Mouse (Mus musculus) liver, embryonic 12.5 days (tissue): Measurements from ENCODE around the gene Gcnt2. TPM values are rescaled to one million over a fixed set of nuclear protein-coding genes. Genes with fewer than 3 reads are reported as not detected.

Experiments
- ATAC-seq: fragments of 200-750 bp; cut with Nextera tagmentation; 2 replicates; pipeline ENCODE4 v1.8.0; 2017; ENCODE audit warnings: moderate number of reproducible peaks, mild to moderate bottlenecking, moderate library complexity
- H3K27ac ChIP-seq: fragments of 300-500 bp; sonication (generic); 2 replicates; pipeline ENCODE4 v1.5.1; 2016; ENCODE audit warnings: mild to moderate bottlenecking
- H3K27me3 ChIP-seq: fragments of 300-500 bp; sonication (generic); replicated peaks from 2 replicates; pipeline ENCODE4 v1.6.1; 2016; ENCODE audit warnings: mild to moderate bottlenecking, moderate library complexity
- H3K36me3 ChIP-seq: fragments of 300-500 bp; sonication (generic); 2 replicates; pipeline ENCODE4 v1.6.1; 2016; ENCODE audit warnings: mild to moderate bottlenecking, moderate library complexity
- H3K4me1 ChIP-seq: fragments of 300-500 bp; sonication (generic); 2 replicates; pipeline ENCODE4 v1.6.1; 2016
- H3K4me2 ChIP-seq: fragments of 300-500 bp; sonication (generic); 2 replicates; pipeline ENCODE4 v1.6.1; 2016; ENCODE audit warnings: mild to moderate bottlenecking, moderate library complexity
- H3K4me3 ChIP-seq: fragments of 300-500 bp; sonication (generic); 2 replicates; pipeline ENCODE4 v1.5.1; 2016; ENCODE audit warnings: mild to moderate bottlenecking, moderate library complexity
- H3K9ac ChIP-seq: fragments of 300-500 bp; sonication (generic); 2 replicates; pipeline ENCODE4 v1.6.1; 2016; ENCODE audit warnings: mild to moderate bottlenecking, moderate library complexity
- H3K9me3 ChIP-seq: fragments of 300-500 bp; sonication (generic); replicated peaks from 2 replicates; pipeline ENCODE4 v1.6.1; 2016; ENCODE audit warnings: mild to moderate bottlenecking, moderate library complexity
- WGBS: fragments of 180-500 bp; shearing (Covaris S2); methylation state at CpG from one replicate; pipeline ENCODE4 v1.1.7; 2016; ENCODE audit not compliant: insufficient replicate concordance; 5-methylcytosine and 5-hydroxymethylcytosine counted together
- polyA plus RNA-seq: library from polyadenylated mRNA; unstranded; fragments of >200 nt; fragmentation: Nextera tagmentation; extraction: Ambion mirVana; gene quantifications from 2 replicates; pipeline ENCODE4 v1.2.1, GENCODE M21; 2016

The Gcnt2 gene
- polyA plus RNA-seq, 1 experiment from 2014 or later: 1.5 TPM

DNA sequence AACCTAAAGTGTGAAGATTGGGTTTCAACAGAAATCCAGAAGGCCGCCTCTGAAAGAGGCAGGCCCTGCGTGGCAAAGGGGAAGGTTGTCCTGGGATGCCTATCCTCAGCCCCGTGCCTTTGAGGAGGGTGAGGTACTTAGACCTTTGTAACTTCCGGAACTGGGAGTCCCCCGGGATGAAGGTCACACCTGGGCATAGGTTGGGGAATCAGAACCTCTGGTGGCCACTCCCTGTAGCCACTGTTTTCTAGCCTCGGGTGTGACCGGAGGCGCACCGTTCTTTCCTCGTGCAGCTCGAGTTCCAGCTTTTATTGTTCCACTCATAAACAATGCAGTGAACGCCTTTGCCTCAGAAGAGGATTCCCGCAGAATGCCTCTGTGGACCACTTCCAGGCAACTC, 7.6 kb upstream of the Gcnt2 start:
- Histone ChIP-seq H3K9me3 (no peaks in the 10 kb centered on the region), H3K36me3 (no peaks in the 10 kb centered on the region), H3K4me1 (0 out of 2 replicates have a peak, but pooled peaks cover 11% of the 10 kb centered on the region), H3K27ac (no peak overlapping the region), H3K9ac (no peak overlapping the region), H3K27me3 (no peaks in the 10 kb centered on the region), H3K4me3 (no peak overlapping the region), H3K4me2 (no peak overlapping the region)
- WGBS: 77% methylated on average over 13 of the region's 13 CpGs
- no peak for ATAC-seq

DNA sequence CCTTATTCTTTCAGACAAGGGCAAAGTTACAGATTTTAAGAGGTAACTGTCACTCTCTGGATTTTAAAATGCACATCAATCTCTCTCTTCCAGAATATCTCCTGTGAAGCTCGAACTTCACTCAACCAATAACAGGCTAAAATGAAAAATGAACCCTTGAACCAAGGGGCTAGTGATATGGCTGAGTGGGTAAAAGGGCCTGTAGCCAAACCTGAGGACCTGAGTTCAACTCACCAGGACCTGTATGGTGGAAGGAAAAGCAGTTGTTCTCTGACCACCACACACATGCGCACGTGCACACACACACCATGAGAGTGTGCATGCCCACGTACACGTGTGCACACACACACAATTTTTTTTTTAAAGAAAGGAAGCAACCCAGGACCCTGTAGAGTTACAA, 6.8 kb upstream of the Gcnt2 start:
- 77% methylated on average over 5 of the region's 5 CpGs for WGBS
- Histone ChIP-seq H3K27me3 (no peaks in the 10 kb centered on the region), H3K4me2 (no peak overlapping the region), H3K9ac (no peak overlapping the region), H3K4me1 (0 out of 2 replicates have a peak, but pooled peaks cover 11% of the 10 kb centered on the region), H3K9me3 (no peaks in the 10 kb centered on the region), H3K36me3 (no peaks in the 10 kb centered on the region), H3K4me3 (no peak overlapping the region), H3K27ac (no peak overlapping the region)
- ATAC-seq: no peak

DNA sequence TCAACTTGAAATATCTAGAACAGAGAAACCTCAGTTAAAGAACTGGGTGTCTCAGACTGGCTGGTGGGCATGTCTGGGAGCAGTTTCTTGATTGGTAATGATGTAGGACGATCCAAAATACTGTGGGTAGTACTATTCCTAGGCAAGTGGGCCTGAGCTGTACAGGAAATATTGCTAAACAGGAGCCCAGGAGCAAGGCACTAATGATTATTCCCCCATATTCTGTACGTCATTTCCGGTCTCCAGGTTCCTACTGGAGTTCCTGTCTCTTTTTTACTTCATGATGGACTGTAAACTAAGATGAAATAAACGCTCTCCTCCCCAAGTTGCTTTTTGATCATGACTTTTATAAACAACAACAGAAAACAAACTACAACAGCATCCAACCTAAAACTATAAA, 5.7 kb upstream of the Gcnt2 start:
- 63% methylated on average over 4 of the region's 4 CpGs for WGBS
- H3K27ac ChIP-seq: no peak overlapping the region
- H3K9ac ChIP-seq: peak overlapping the region; percentile 51; the same call in 1 of the 2 replicates

DNA sequence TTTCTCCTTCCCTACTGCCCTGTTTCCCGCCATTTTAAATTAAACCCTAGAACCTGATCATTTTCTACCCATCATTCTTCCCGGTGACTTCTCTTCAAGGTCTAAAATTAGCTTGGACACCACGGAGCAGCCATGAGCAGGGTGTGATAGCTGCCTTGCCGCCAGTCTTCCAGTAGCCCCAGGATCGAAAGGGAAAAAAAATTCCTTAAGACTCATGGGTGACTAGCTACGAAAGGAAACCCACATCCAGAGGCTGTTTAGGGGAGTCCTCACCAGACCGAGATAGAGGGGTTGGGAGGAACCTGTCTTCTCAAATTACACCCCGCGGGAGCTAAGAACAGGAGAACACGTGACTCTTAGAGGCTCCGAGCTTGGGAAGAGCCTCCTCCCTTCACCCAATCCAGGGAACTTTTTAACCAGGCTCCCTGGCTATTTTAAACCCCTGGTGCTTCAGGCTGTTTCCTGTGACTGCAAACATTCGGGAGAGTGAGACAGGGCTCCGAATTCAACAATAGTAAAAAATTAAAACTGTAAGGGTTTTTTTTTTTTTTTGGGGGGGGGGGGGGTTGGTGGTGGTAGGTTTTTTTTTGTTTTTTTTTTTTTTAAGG, 5.0 kb upstream of the Gcnt2 start:
- H3K27me3 ChIP-seq: no peaks in the 10 kb centered on the region
- 1% methylated on average over 13 of the region's 13 CpGs for WGBS
- peak overlapping the region; percentile 47 for H3K27ac ChIP-seq
- peak; percentile 68 for ATAC-seq
- peak overlapping the region; percentile 42 for H3K4me3 ChIP-seq
- peak overlapping the region; percentile 66 for H3K4me2 ChIP-seq
- no peaks in the 10 kb centered on the region for H3K9me3 ChIP-seq
- H3K4me1 ChIP-seq: peaks cover 11% of the 10 kb centered on the region; the same call in 1 of the 2 replicates
- H3K36me3 ChIP-seq: no peaks in the 10 kb centered on the region
- H3K9ac ChIP-seq: peak overlapping the region; percentile 51; the same call in 1 of the 2 replicates

More for the DNA sequence above, 5.7 kb upstream of the Gcnt2 start:
- H3K4me2 ChIP-seq: peak overlapping the region; percentile 66
- ATAC-seq: no peak
- H3K4me3 ChIP-seq: peak overlapping the region; percentile 42; the same call in 1 of the 2 replicates
- H3K36me3 ChIP-seq: no peaks in the 10 kb centered on the region
- H3K4me1 ChIP-seq: peaks cover 11% of the 10 kb centered on the region; the same call in 1 of the 2 replicates
- H3K9me3 ChIP-seq: no peaks in the 10 kb centered on the region
- no peaks in the 10 kb centered on the region for H3K27me3 ChIP-seq

DNA sequence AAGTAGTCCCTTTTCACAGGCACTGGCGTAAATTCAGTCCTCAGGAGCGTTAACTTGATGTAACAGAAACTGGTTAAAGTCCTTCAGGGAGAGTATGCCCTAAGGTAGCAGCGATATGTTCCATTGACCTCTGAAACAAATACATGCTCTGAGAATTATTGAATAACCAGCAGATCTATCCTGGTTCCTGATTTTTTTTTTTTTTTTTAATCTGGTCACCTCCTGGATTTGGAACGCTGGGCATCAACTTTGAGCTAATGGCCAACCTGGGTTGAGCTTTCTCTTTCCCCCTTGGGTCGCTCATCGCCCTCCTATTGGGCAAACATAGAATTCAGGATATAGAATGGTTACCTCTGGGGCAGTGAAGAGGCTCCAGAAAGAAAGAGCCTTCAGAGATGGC, 4.3 kb upstream of the Gcnt2 start:
- Histone ChIP-seq H3K4me1 (peaks cover 11% of the 10 kb centered on the region; the same call in 1 of the 2 replicates), H3K36me3 (no peaks in the 10 kb centered on the region), H3K4me3 (no peak overlapping the region), H3K27me3 (no peaks in the 10 kb centered on the region), H3K27ac (no peak overlapping the region), H3K9ac (no peak overlapping the region), H3K4me2 (peak overlapping the region; percentile 66; the same call in 1 of the 2 replicates), H3K9me3 (no peaks in the 10 kb centered on the region)
- 68% methylated on average over 6 of the region's 6 CpGs for WGBS
- no peak for ATAC-seq

DNA sequence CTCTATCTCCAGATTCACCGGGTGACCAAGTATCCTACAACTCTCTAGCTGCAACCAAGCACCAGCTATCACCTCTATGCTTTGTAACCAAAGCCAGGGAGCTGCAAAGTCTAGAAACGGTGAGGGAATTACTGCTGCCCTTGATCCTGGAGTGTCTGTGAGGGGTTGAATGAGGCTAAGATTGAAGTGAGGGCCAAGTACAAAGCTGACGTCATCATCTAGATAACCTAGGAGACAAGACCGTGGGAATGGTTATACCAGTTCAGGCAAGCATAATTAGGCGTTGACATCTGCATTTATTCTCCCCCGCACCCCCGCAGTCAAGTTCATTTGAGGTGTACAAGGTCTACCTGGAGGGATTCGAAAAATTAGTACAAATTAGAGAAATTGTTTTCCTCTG, 2.8 kb upstream of the Gcnt2 start:
- H3K27me3 ChIP-seq: no peaks in the 10 kb centered on the region
- H3K4me1 ChIP-seq: peaks cover 11% of the 10 kb centered on the region; the same call in 1 of the 2 replicates
- no peak for ATAC-seq
- no peaks in the 10 kb centered on the region for H3K9me3 ChIP-seq
- no peak overlapping the region for H3K9ac ChIP-seq
- 73% methylated on average over 8 of the region's 8 CpGs for WGBS
- no peak overlapping the region for H3K4me3 ChIP-seq
- no peaks in the 10 kb centered on the region for H3K36me3 ChIP-seq
- no peak overlapping the region for H3K27ac ChIP-seq
- no peak overlapping the region for H3K4me2 ChIP-seq

DNA sequence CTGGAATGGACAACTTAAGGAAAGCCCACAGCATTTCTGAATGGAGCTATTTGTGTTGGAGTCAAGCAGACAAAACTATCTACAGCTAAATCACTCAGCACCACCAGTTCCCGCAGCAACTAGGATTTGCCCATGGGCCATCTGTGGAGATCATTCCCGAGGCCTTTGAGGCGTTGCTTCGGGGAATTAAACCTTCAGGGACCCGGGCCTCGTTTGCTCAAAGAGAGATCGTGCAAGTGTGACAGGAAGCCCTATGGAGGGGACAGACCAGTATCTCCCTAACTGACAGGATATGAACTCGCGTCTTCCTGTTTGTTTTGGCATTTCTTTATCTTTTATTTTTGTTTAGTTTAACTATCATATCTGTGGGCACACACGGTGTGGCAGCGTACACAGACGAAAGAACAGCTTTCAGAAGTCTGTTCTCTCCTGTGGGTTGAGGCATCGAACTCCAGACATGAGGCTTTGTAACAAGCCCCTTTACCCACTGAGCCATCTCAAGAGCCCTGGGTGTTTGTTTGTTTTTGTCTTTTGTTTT, 2.2 kb upstream of the Gcnt2 start:
- no peaks in the 10 kb centered on the region for H3K36me3 ChIP-seq
- no peak overlapping the region for H3K4me2 ChIP-seq
- no peak overlapping the region for H3K4me3 ChIP-seq
- no peak overlapping the region for H3K27ac ChIP-seq
- WGBS: 39% methylated on average over 13 of the region's 13 CpGs
- H3K27me3 ChIP-seq: no peaks in the 10 kb centered on the region
- no peaks in the 10 kb centered on the region for H3K9me3 ChIP-seq
- no peak overlapping the region for H3K9ac ChIP-seq
- H3K4me1 ChIP-seq: peaks cover 11% of the 10 kb centered on the region; the same call in 1 of the 2 replicates
- ATAC-seq: no peak

DNA sequence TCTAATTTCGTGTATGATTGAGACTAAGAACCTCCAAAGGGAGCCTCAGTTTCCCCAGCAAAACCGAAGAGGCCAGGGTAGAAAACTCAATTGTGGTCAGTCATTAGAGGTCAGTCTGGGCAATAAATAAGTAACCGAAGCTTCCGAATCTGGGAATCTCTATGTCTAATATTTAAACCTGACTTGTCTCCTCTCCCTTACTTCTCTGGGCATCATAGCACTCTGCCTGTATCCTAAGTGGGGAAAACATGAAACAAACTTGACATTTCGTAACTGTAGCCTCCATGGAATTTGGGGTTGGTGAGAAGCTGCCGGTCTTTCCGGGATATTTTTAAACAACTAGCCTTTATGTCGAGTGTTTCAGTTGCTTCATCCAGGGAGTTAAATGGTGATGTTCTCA, 329 bp upstream of the Gcnt2 start:
- no peak overlapping the region for H3K4me3 ChIP-seq

DNA sequence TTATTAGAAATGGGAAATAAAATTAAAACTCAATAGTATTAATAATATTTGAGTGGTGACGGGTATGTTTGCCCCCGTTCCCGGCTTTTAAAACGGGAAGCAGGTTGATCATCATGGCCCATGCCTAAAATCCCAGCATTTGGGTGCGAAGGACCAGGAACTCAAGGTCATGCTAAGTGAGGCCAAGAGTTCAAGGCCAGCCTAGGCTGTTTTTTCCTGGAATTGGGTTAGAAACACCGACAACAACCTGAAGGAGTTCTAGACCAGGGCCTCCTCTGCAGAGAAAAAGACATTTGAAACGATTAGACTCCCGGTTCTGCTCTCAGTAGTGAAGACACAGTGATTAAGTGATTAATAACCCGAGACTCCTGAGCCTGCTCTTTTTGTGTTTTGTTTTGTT, 3.5 kb downstream of the Gcnt2 start:
- no peaks in the 10 kb centered on the region for H3K36me3 ChIP-seq
- H3K4me2 ChIP-seq: no peak overlapping the region
- no peaks in the 10 kb centered on the region; the same call in 1 of the 2 replicates for H3K4me1 ChIP-seq
- H3K4me3 ChIP-seq: no peak overlapping the region
- no peaks in the 10 kb centered on the region for H3K27me3 ChIP-seq
- no peak overlapping the region for H3K27ac ChIP-seq
- no peaks in the 10 kb centered on the region for H3K9me3 ChIP-seq
- H3K9ac ChIP-seq: no peak overlapping the region
- no peak for ATAC-seq
- WGBS: 74% methylated on average over 9 of the region's 9 CpGs

More for the DNA sequence above, 329 bp upstream of the Gcnt2 start:
- ATAC-seq: no peak
- WGBS: 64% methylated on average over 8 of the region's 8 CpGs
- Histone ChIP-seq H3K9ac (no peak overlapping the region), H3K27ac (no peak overlapping the region), H3K4me1 (peaks cover 5% of the 10 kb centered on the region; the same call in 1 of the 2 replicates), H3K9me3 (no peaks in the 10 kb centered on the region), H3K36me3 (no peaks in the 10 kb centered on the region), H3K4me2 (peak overlapping the region; percentile 47), H3K27me3 (no peaks in the 10 kb centered on the region)

DNA sequence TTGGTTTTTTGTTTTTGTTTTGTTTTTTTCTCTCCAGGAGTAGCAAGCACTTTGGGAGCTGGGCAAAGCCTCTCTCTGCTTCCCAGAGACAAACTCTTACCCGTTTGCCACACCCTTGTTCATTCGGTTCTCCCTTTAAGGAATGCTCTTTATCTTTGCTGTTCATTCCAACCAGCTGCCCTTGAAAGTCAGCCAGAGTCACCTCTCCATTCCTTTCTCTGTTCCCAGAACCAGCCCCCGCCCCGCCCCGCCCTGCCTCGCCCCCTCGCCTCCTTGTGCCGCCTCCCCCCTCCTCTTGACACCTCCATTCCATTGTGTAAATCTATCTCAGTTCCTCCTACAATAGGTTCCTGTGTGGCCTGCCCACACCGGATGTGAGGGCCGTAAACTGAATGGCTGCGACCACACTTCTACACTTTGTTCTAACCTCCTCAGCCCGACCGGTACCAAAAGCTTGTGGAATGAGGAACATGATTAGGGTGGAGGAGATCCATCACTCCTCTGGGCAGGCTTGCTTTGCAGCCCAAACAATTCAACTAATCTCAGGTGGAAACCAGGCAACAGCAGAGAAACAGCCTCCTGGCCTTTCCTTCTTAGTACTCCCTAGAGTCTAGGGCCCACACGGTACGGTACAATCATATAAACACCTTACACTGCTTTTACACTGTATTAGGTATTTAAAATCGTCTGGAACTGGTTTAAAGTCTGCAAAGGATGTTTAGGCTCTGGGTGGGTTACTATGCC, 9.5 kb downstream of the Gcnt2 start:
- ATAC-seq: no peak
- Histone ChIP-seq H3K9ac (no peak overlapping the region), H3K9me3 (no peaks in the 10 kb centered on the region), H3K27ac (no peak overlapping the region), H3K4me2 (peak overlapping the region; percentile 31), H3K4me3 (no peak overlapping the region), H3K36me3 (no peaks in the 10 kb centered on the region), H3K27me3 (no peaks in the 10 kb centered on the region), H3K4me1 (peaks cover 13% of the 10 kb centered on the region)
- 10% methylated on average over 16 of the region's 16 CpGs for WGBS

DNA sequence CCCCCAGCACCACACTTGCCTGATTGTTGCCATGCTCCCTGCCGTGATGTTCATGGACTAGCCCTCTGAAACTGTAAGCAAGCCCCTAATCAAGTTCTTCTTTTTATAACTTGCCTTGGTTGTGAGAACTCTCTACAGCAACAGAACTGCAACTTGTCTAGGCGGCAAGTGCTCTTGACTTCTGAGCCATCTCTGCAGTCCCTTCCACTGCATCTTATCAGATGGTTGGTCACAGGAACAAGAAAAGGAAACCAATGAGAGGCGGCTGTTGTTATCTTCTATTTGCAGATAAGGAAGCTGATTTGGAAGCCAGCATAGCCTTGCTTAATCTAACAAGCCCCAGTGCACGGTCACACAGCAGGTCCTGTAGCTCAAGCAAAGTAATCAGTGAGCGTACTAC, 14.5 kb downstream of the Gcnt2 start:
- Histone ChIP-seq H3K36me3 (no peaks in the 10 kb centered on the region), H3K4me3 (no peak overlapping the region), H3K9me3 (no peaks in the 10 kb centered on the region), H3K4me1 (peaks cover 11% of the 10 kb centered on the region; the same call in 1 of the 2 replicates), H3K27ac (no peak overlapping the region), H3K27me3 (no peaks in the 10 kb centered on the region), H3K4me2 (no peak overlapping the region), H3K9ac (no peak overlapping the region)
- ATAC-seq: no peak
- WGBS: 19% methylated on average over 5 of the region's 5 CpGs

DNA sequence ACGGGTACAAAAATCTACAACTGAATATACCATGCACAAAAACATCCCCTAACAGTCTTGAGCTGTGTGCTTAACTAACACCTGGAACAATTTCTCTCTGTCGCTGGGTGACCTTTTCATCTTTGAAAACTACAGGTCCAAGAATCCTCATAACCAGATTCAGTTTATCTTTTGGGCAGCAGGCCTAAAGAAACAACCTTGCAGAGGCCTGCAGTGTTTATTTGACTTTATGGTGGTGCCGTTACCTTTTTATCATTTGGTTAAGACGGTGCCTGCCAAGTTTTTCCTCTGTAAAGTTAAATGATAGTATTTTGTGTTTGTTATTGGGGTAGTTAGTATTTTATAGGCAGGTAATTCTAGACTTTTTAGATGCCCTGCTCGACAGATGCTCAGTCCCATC, 15.9 kb downstream of the Gcnt2 start:
- Histone ChIP-seq H3K9me3 (no peaks in the 10 kb centered on the region), H3K27me3 (no peaks in the 10 kb centered on the region), H3K4me1 (peaks cover 7% of the 10 kb centered on the region; the same call in 1 of the 2 replicates), H3K36me3 (no peaks in the 10 kb centered on the region), H3K9ac (no peak overlapping the region), H3K4me3 (no peak overlapping the region), H3K27ac (no peak overlapping the region), H3K4me2 (no peak overlapping the region)
- no peak for ATAC-seq
- 74% methylated on average over 5 of the region's 5 CpGs for WGBS
